Mouse (Mus musculus): ENCODE results near the gene Syt17. TPM values are rescaled to one million over a fixed set of nuclear protein-coding genes. Genes with fewer than 3 reads are reported as not detected.

The Syt17 gene
- polyA plus RNA-seq (2012; rRNA removed): 0.12 and 0.25 TPM in 2 replicates

DNA sequence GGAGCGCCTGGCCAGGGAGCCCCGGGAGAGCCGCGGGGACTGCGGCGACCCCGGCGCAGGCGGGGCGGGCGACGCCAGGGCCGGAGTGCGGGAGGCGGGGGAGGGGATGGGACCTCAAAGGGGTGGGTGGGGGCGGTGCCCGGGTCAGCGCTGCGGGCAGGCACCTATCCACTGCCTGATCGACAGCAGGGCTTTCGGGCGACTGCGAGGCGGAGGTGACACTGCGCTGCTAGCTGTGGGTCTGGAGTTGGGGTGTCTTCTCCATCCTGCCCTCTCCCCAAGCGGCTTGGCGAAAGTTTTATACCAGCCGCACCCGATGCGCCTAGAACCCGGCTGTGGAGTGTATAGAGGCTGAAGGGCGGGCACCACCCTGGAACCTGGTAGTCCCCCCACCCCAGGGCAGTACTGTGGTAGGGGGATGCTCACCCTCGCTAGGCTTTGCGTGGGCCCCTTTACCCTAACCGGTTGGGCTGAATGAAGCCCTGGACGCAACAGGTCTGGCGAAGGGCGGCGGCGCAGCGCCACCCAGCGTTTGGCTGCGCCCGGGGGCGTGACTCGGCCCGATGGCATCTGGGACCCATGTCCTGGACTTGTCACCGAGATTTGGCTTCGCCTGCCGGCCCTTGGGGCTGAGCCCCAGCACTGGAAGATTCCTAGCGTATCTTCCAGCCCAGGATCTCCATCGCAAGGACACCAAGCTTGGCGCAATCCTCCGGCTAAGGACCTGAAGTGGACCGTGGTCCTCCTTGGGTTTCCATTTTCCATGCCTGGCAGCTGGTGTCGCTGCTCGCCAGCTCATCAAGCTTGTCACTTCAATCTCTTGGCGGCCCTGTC lies at the start of gene Syt17:
TSS of gene Syt17 (minus strand) at position 89 of the 834 bp plus-strand sequence.
- TF ChIP-seq CTCF (IDR thresholded peaks at IDR 0.05; ENCODE audit: extremely low read depth, insufficient read depth, insufficient read length, insufficient replicate concordance): peak; percentile 24; the same call in 1 of the 2 replicates
- TF ChIP-seq POLR2A (IDR thresholded peaks at IDR 0.05; ENCODE audit: low read depth, low read length): no peak
- Histone ChIP-seq H3K27me3 (ENCODE audit: control insufficient read depth, insufficient read depth, low read length) (peaks cover 14% of the 10 kb centered on the region), H3K27ac (ENCODE audit: insufficient read depth, low read length) (no peak within 1 kb of the TSS), H3K4me1 (ENCODE audit: control insufficient read depth, insufficient read depth, insufficient read length) (peaks cover 9% of the 10 kb centered on the region), H3K36me3 (ENCODE audit: control insufficient read depth, insufficient read depth, low read length) (no peaks in the 10 kb centered on the region), H3K4me3 (ENCODE audit: extremely low read depth, insufficient read depth, insufficient read length) (peak within 1 kb of the TSS; percentile 19; the same call in 1 of the 2 replicates)
- DNase-seq (ENCODE audit: low read depth in 1 of 2, low spot score in 2 of 2): peak in 1 of 2 experiments; percentile 6
- WGBS: 3% methylated on average over 52 of the region's 58 CpGs

DNA sequence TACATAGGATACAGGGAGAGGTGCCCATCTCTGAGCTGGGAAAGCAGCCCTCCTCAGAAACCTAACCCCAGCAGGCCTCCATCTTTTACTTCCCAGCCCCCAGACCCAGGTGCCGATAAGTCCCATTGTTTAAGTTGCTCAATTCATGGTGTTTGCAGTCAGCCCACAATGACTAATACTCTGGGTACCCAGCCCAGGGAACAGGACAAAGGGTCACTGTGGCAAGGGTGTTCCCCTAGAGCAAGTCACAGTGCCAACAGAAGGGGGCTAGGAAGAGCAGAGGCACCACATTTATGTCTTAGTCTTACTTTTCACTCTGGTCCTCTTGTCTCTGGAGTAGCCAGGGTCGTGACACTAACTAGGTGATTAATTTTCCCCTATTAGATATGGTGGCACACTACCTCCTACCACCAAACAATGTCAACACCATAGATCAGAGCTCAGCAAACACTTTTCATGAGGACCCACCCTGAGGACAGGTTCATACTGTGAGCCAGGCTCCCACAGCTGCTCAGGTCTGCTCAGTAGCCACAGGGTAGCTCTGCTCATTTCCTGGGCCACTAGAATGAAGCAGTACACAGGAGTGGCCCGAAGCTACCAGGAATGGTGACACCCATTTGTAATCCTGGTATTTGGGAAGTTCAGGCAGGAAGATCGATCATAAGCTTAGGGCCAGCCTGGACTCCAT lies 47.0 kb upstream of the Syt17 start:
- WGBS: 85% methylated on average over 4 of the region's 4 CpGs
- no peak overlapping the region for H3K27ac ChIP-seq (ENCODE audit: insufficient read depth, low read length)
- H3K4me1 ChIP-seq (ENCODE audit: control insufficient read depth, insufficient read depth, insufficient read length): peaks cover 14% of the 10 kb centered on the region
- no peak for DNase-seq (ENCODE audit: low read depth in 1 of 2, low spot score in 2 of 2)
- TF ChIP-seq POLR2A (IDR thresholded peaks at IDR 0.05; ENCODE audit: low read depth, low read length) (no peak), CTCF (IDR thresholded peaks at IDR 0.05; ENCODE audit: extremely low read depth, insufficient read depth, insufficient read length, insufficient replicate concordance) (no peak)
- peaks cover 7% of the 10 kb centered on the region; the same call in 1 of the 2 replicates for H3K27me3 ChIP-seq (ENCODE audit: control insufficient read depth, insufficient read depth, low read length)
- no peaks in the 10 kb centered on the region for H3K36me3 ChIP-seq (ENCODE audit: control insufficient read depth, insufficient read depth, low read length)
- H3K4me3 ChIP-seq (ENCODE audit: extremely low read depth, insufficient read depth, insufficient read length): no peak overlapping the region

DNA sequence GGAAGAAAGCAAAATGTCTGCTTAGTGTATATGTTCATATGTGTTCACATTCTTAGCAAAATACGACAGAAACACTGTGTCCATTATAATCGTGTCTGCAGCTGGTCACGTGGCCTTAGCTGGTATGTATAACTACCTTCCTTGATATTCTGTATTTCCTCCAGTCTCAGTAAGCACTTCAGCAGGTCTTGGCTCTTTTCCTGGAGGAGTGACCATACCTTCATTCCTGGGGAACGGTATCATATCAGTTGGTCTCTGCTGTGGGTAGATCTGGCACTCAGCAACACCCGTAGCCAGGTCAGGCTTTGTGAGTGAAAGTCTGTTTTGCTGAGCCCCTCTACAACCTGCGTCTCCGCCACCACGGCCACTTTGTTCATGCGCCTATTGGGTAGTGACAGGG lies 45.9 kb upstream of the Syt17 start:
- H3K27me3 ChIP-seq (ENCODE audit: control insufficient read depth, insufficient read depth, low read length): peaks cover 7% of the 10 kb centered on the region; the same call in 1 of the 2 replicates
- H3K36me3 ChIP-seq (ENCODE audit: control insufficient read depth, insufficient read depth, low read length): no peaks in the 10 kb centered on the region
- no peak for DNase-seq (ENCODE audit: low read depth in 1 of 2, low spot score in 2 of 2)
- 91% methylated on average over 9 of the region's 9 CpGs for WGBS
- H3K4me1 ChIP-seq (ENCODE audit: control insufficient read depth, insufficient read depth, insufficient read length): peaks cover 16% of the 10 kb centered on the region
- no peak for TF ChIP-seq POLR2A (IDR thresholded peaks at IDR 0.05; ENCODE audit: low read depth, low read length)
- TF ChIP-seq CTCF (IDR thresholded peaks at IDR 0.05; ENCODE audit: extremely low read depth, insufficient read depth, insufficient read length, insufficient replicate concordance): no peak
- H3K27ac ChIP-seq (ENCODE audit: insufficient read depth, low read length): no peak overlapping the region
- no peak overlapping the region for H3K4me3 ChIP-seq (ENCODE audit: extremely low read depth, insufficient read depth, insufficient read length)

DNA sequence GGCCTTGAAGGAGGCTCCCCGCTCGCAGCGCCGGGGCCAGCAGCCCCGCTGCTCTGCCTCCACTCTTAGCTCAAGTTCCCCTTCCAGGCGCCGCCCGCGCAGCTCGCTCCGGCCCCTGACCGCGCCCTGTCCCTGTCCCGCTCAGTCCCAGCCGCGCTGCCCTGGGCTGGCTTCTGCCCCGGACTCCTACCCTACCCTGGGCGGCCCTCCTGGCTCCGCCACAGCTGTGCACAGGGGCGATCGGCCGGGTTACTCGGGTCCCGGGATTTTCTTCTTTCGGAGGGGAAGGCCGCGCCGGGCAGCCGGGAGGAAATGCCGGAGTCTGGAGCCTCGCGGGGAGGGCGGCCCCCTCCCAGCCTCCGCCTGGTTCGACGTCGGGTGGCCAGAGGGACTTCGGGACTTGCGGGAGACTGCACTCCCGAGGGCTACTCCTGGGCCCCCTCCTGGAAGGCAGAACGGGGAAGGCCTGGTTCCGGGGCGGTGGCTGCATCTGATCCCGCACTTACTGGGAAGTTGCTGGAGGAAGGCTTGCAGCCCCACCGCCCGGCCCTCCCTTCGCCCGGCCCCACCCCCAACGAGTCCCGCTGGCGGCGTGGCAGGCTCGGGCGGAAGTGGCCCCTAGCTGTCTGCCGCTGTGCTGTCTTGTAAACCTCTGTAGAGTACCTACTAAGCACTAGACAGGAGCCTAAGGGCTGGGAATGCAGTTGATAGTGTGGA lies 43.6 kb upstream of the Syt17 start, which contains the start of gene Itpripl2:
TSS of gene Itpripl2 (minus strand) at position 545 of the 717 bp plus-strand sequence.
- peak in 1 of 2 experiments; percentile 46 for DNase-seq (ENCODE audit: low read depth in 1 of 2, low spot score in 2 of 2)
- Histone ChIP-seq H3K27ac (ENCODE audit: insufficient read depth, low read length) (peak within 1 kb of the TSS; percentile 80), H3K4me1 (ENCODE audit: control insufficient read depth, insufficient read depth, insufficient read length) (peaks cover 16% of the 10 kb centered on the region), H3K27me3 (ENCODE audit: control insufficient read depth, insufficient read depth, low read length) (peaks cover 7% of the 10 kb centered on the region; the same call in 1 of the 2 replicates), H3K4me3 (ENCODE audit: extremely low read depth, insufficient read depth, insufficient read length) (peak within 1 kb of the TSS; percentile 64), H3K36me3 (ENCODE audit: control insufficient read depth, insufficient read depth, low read length) (no peaks in the 10 kb centered on the region)
- TF ChIP-seq POLR2A (IDR thresholded peaks at IDR 0.05; ENCODE audit: low read depth, low read length) (no peak), CTCF (IDR thresholded peaks at IDR 0.05; ENCODE audit: extremely low read depth, insufficient read depth, insufficient read length, insufficient replicate concordance) (no peak)
- 1% methylated on average over 55 of the region's 55 CpGs for WGBS

DNA sequence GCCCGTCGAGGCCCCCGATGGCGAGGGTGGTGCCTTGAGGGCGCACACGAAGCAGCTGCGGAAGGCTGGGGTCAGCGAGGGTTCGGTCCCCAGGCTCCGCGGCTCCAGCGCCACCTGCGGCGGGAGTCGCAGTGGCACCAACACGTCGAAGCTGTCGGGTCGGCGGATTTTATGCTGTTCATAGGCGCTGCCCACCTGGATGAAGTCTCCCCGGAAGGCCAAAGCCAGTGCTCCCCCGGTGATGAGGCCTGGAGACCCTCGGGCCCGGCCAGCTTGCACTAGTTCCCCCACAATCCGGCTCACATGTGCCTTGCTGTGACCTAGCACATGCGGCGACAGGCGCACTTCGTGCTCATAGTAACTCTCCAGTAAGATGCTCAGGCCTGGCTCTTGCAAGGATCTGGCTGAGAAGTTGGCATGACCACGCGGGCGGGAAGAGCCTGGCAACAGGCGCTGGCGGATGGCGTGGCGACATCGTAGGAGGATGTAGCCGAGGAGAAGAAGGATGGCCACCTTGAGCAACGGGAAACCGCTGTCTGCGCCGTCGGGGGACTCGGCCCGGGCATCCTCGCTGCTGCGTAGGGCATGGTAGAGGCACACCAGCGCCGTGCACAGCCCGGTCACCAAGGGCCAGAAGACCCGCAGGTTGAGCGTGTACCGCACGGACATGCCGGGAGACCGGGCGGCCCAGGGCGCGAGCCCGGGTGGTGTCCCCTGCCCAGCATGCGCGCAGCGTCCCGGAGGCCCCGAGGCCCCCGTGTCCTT lies 42.8 kb upstream of the Syt17 start:
- no peak for DNase-seq (ENCODE audit: low read depth in 1 of 2, low spot score in 2 of 2)
- no peaks in the 10 kb centered on the region for H3K36me3 ChIP-seq (ENCODE audit: control insufficient read depth, insufficient read depth, low read length)
- peaks cover 16% of the 10 kb centered on the region for H3K4me1 ChIP-seq (ENCODE audit: control insufficient read depth, insufficient read depth, insufficient read length)
- H3K27ac ChIP-seq (ENCODE audit: insufficient read depth, low read length): peak overlapping the region; percentile 80
- peak overlapping the region; percentile 64 for H3K4me3 ChIP-seq (ENCODE audit: extremely low read depth, insufficient read depth, insufficient read length)
- no peak for TF ChIP-seq POLR2A (IDR thresholded peaks at IDR 0.05; ENCODE audit: low read depth, low read length)
- no peak for TF ChIP-seq CTCF (IDR thresholded peaks at IDR 0.05; ENCODE audit: extremely low read depth, insufficient read depth, insufficient read length, insufficient replicate concordance)
- WGBS: 43% methylated on average over 67 of the region's 67 CpGs
- H3K27me3 ChIP-seq (ENCODE audit: control insufficient read depth, insufficient read depth, low read length): peaks cover 7% of the 10 kb centered on the region; the same call in 1 of the 2 replicates
